Mouse (Mus musculus) hindbrain, embryonic 11.5 days (tissue): Measurements from ENCODE around the gene Nptx2. TPM values are rescaled to one million over a fixed set of nuclear protein-coding genes. Genes with fewer than 3 reads are reported as not detected.
A peak's percentile ranks its signal among the peaks of the same experiment; 100 is the strongest.

ENCODE experiments used
- ATAC-seq: fragments of 200-750 bp; cut with Nextera tagmentation; 2 replicates; pipeline ENCODE4 v1.8.0; 2017; ENCODE audit warnings: mild to moderate bottlenecking, moderate TSS enrichment, moderate library complexity; ENCODE audit not compliant: low FRiP score
- DNase-seq: peaks from one replicate; pipeline ENCODE4 v3.0.0-alpha.2; 2015; ENCODE audit warnings: low spot score
- H3K27ac ChIP-seq: fragments of 300-500 bp; sonication (generic); 2 replicates; pipeline ENCODE4 v1.5.1; 2014; ENCODE audit warnings: mild to moderate bottlenecking, low read depth, low read length
- H3K27me3 ChIP-seq: fragments of 300-500 bp; sonication (generic); 2 replicates; pipeline ENCODE4 v1.6.1; 2014; ENCODE audit warnings: mild to moderate bottlenecking, low read length, moderate library complexity, mixed read lengths; ENCODE audit not compliant: control insufficient read depth, insufficient read depth
- H3K36me3 ChIP-seq: fragments of 300-500 bp; sonication (generic); 2 replicates; pipeline ENCODE4 v1.6.1; 2014; ENCODE audit warnings: mild to moderate bottlenecking, low read length, moderate library complexity, mixed read lengths; ENCODE audit not compliant: control insufficient read depth, insufficient read depth
- H3K4me1 ChIP-seq: fragments of 300-500 bp; sonication (generic); replicated peaks from 2 replicates; pipeline ENCODE4 v1.6.1; 2014; ENCODE audit warnings: low read length, mixed read lengths; ENCODE audit not compliant: control insufficient read depth, insufficient read depth
- H3K4me2 ChIP-seq: fragments of 300-500 bp; sonication (generic); replicated peaks from 2 replicates; pipeline ENCODE4 v1.6.1; 2014; ENCODE audit warnings: mild to moderate bottlenecking, low read depth, low read length
- H3K4me3 ChIP-seq: fragments of 300-500 bp; sonication (generic); 2 replicates; pipeline ENCODE4 v1.5.1; 2014; ENCODE audit warnings: low read depth, low read length
- H3K9ac ChIP-seq: fragments of 300-500 bp; sonication (generic); 2 replicates; pipeline ENCODE4 v1.6.1; 2014; ENCODE audit warnings: low read depth, low read length
- H3K9me3 ChIP-seq: fragments of 300-500 bp; sonication (generic); 2 replicates; pipeline ENCODE4 v1.6.1; 2016; ENCODE audit warnings: low read length; ENCODE audit not compliant: control insufficient read depth
- WGBS: fragments of 180-500 bp; shearing (Covaris S2); extraction: QIAGEN DNeasy Blood & Tissue Kit; methylation state at CpG from one replicate; pipeline ENCODE4 v1.1.7; 2014; 5-methylcytosine and 5-hydroxymethylcytosine counted together
- polyA plus RNA-seq: library from polyadenylated mRNA; unstranded; fragments of >200 nt; fragmentation: Nextera tagmentation; extraction: Ambion mirVana; gene quantifications from 2 replicates; pipeline ENCODE4 v1.2.1, GENCODE M21; 2014

The Nptx2 gene
- polyA plus RNA-seq, 1 experiment from 2014 or later, result 2.4 TPM

DNA sequence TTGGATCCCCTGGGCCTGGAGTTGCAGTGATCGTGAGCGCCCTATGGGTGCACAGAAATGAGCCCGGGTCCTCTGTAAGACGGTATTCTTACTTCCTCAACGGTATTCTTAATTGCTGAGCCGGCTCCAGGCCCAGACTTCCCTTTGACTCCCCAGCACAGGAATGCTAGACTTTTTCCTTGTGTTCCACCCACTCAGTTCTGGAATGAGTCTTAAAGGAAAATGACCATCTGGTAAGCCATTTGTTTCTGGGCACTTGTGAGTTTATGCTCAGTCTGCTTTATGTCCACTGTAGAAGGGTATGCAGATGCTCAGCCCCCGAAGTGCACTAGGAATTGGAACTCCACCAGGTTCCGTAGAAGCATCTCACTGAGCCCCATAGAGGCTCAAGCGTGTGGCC lies 4.3 kb downstream of the Nptx2 start:
- no peak for ATAC-seq
- Histone ChIP-seq H3K27ac (no peak overlapping the region), H3K27me3 (peaks cover 17% of the 10 kb centered on the region), H3K4me2 (no peak overlapping the region), H3K4me3 (no peak overlapping the region), H3K36me3 (no peaks in the 10 kb centered on the region), H3K9ac (no peak overlapping the region), H3K4me1 (no peaks in the 10 kb centered on the region; the same call in 1 of the 2 replicates), H3K9me3 (no peaks in the 10 kb centered on the region)
- no peak for DNase-seq
- 91% methylated on average over 9 of the region's 9 CpGs for WGBS

DNA sequence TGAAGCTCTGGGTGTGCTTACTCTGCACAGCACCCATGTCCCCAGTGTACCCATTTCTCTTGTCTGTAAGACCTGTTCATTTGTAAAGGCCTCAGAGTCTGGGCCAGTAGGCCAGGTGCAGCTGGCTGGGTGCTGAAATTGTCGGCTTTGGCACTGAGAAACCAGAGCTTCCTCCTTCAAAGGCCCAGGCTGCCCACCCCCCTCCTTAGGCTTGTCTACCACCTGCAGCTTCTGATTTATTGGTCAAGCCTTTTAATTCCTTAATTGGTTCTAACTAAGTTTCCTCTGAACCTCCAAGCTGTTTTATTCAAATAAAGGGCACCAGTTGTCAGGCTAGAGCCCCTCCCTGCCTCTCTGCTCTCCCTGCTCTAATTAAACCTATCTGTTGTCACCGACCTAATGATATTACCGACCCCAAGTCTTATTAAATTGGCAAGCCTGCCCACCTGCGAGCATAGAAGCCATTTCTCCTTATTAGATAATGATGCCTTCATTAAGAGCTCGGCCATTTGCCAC lies 5.0 kb downstream of the Nptx2 start:
- no peaks in the 10 kb centered on the region for H3K9me3 ChIP-seq
- DNase-seq (no peak), ATAC-seq (no peak)
- H3K4me3 ChIP-seq, result no peak overlapping the region
- 53% methylated on average over 5 of the region's 5 CpGs for WGBS
- H3K27me3 ChIP-seq, result peaks cover 17% of the 10 kb centered on the region
- H3K36me3 ChIP-seq, result no peaks in the 10 kb centered on the region
- no peak overlapping the region for H3K27ac ChIP-seq
- H3K4me1 ChIP-seq, result no peaks in the 10 kb centered on the region; the same call in 1 of the 2 replicates
- H3K4me2 ChIP-seq, result no peak overlapping the region
- no peak overlapping the region for H3K9ac ChIP-seq

DNA sequence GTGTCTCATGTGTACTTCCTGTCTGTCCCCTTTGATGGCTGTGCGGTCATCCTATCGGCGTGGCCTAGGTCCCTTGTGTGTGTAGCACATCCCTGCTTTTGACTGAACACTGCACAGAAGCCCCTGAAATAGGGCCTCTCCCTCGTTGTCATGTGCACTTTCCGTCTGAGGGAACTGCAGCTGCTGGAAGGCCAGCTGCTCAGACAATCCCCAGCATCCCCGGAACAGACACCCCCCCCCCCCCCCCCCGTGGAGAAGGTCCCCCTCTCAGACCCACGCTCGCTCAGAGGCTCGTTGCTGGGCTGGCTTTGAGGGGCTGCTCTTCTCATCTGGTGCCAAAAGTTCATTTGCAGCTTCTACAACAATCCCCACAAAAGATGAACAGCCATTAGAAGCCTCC lies 11.0 kb downstream of the Nptx2 start:
- Histone ChIP-seq H3K9ac (no peak overlapping the region), H3K9me3 (no peaks in the 10 kb centered on the region), H3K27ac (peak overlapping the region; percentile 67; the same call in 1 of the 2 replicates), H3K4me2 (no peak overlapping the region), H3K4me1 (peaks cover 3% of the 10 kb centered on the region; the same call in 1 of the 2 replicates), H3K27me3 (no peaks in the 10 kb centered on the region), H3K4me3 (no peak overlapping the region), H3K36me3 (no peaks in the 10 kb centered on the region)
- peak; percentile 71 for ATAC-seq
- DNase-seq, result peak; percentile 37
- WGBS, result 28% methylated on average over 7 of the region's 10 CpGs

DNA sequence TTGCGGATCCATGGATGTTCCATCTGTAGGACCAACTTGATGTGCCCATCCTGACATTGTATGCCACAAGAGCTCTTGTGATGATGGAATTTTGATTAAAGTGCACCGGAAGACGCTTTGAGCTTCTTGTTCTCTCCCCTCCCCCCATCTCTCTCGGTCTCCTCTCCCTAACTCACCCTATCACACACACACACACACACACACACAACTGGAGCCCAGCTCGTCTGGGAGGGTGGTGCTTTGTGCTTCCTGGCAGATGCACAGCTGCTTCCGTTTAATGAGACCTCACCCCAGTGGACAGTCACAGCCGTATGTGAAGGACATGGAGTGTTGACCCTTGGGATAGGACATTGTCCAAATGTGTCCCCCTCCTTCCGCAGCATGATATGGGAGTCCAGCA lies 11.7 kb downstream of the Nptx2 start:
- Histone ChIP-seq H3K36me3 (no peaks in the 10 kb centered on the region), H3K4me2 (no peak overlapping the region), H3K9ac (no peak overlapping the region), H3K4me1 (peaks cover 3% of the 10 kb centered on the region; the same call in 1 of the 2 replicates), H3K9me3 (no peaks in the 10 kb centered on the region), H3K4me3 (no peak overlapping the region), H3K27ac (no peak overlapping the region), H3K27me3 (no peaks in the 10 kb centered on the region)
- ATAC-seq (peak; percentile 23; the same call in 1 of the 2 replicates), DNase-seq (peak; percentile 45)
- 56% methylated on average over 8 of the region's 8 CpGs for WGBS

DNA sequence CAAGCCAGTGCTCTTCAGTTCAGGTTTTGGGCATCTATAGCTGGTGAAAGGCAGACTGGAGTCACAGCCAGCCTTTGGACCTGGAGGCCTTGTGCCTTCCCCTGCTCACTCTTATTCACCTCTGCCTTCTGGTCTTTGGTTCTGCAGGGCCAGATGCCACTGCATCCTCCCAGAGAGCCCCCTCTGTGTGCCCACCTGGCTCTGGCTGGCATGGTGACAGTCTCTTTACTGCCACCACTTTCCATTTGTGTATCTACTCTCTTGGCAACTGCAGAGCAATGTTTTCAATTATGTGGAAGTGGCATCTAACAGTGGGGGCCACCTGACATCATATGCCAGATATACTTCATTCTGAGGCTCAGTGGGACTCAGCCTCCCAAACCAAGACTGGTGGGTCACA lies 12.8 kb downstream of the Nptx2 start:
- ATAC-seq (no peak), DNase-seq (no peak)
- H3K4me2 ChIP-seq, result no peak overlapping the region
- H3K4me3 ChIP-seq, result no peak overlapping the region
- peaks cover 3% of the 10 kb centered on the region; the same call in 1 of the 2 replicates for H3K4me1 ChIP-seq
- H3K9me3 ChIP-seq, result no peaks in the 10 kb centered on the region
- H3K27me3 ChIP-seq, result no peaks in the 10 kb centered on the region
- H3K9ac ChIP-seq, result no peak overlapping the region
- no peak overlapping the region for H3K27ac ChIP-seq
- H3K36me3 ChIP-seq, result no peaks in the 10 kb centered on the region

DNA sequence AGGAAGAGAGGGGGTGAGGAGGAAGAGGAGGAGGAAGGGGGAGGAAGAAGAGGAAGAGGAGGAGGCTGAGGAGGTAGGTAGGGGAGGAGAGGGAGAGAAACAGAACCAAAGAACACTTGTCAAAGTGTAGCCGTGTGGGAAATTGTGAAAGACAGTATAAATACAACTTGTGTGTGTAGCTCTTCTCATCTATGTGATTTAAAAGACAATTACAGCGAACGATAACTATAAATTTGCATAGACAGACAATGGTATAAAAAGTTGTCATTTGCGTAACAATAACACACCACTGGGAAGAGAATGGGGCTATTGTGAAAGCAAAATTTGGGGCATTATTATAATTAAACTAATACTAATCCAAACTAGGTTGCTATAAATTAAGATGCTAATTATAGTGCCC lies 20.0 kb downstream of the Nptx2 start:
- Histone ChIP-seq H3K9me3 (no peaks in the 10 kb centered on the region), H3K9ac (no peak overlapping the region), H3K27ac (no peak overlapping the region), H3K36me3 (no peaks in the 10 kb centered on the region), H3K4me3 (no peak overlapping the region), H3K27me3 (no peaks in the 10 kb centered on the region), H3K4me1 (no peaks in the 10 kb centered on the region), H3K4me2 (no peak overlapping the region)
- WGBS, result 78% methylated on average over 4 of the region's 4 CpGs
- ATAC-seq (no peak), DNase-seq (no peak)

DNA sequence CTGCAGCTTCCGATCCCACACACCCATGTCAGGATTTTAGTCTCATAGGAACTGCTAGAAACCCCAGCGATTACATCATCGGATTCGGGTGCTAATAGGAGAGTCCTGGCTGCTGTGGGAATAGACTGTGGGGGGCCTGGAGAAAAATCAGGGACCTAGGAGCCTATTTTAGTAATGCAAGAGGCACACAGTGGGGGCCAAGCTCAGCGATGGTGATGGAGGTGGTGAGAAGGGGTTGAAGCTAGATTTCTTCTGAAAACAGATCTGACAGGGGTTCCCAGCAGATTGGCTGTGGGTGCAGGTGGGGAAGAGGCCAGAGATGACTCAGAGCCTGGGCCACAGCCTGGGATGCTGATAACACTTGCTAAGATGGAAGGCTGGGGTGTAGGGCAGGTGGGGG lies 39.4 kb downstream of the Nptx2 start:
- DNase-seq, result no peak
- H3K36me3 ChIP-seq, result no peaks in the 10 kb centered on the region
- no peak overlapping the region for H3K4me2 ChIP-seq
- no peak for ATAC-seq
- H3K9ac ChIP-seq, result no peak overlapping the region
- no peaks in the 10 kb centered on the region for H3K27me3 ChIP-seq
- no peak overlapping the region for H3K4me3 ChIP-seq
- H3K4me1 ChIP-seq, result no peaks in the 10 kb centered on the region
- H3K9me3 ChIP-seq, result no peaks in the 10 kb centered on the region
- H3K27ac ChIP-seq, result no peak overlapping the region
- WGBS, result 90% methylated on average over 5 of the region's 5 CpGs

DNA sequence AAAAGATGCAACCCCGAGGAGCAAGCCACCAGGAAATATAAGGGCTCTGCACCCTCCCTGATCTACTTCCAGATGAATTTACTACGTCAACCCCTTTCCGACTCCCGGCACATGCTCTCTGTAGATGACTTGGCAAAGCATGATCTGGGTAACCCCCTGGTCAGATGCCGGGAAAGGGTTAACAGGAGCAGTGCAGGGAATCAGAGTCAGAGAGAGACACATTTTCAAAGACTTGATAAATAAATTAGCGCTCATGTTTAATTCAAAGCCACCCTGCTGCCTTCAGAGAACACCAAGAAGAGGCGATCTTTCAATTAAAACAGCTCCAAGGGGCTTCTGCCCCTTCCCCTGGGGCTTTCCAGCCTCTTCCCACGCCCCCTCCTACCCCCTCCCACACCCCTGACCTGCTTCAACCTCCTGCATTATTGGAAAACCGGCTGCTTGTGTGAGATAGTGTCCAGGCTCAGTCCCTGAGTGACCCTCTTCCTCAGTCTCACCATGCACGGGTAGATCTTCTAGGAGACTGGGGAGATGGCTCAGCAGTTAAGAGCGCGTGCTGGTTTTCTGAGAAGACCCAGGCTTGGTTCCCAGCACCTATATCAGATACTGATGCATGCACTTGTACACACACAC lies 45.7 kb downstream of the Nptx2 start:
- ATAC-seq (peak; percentile 82), DNase-seq (peak; percentile 57)
- Histone ChIP-seq H3K27me3 (no peaks in the 10 kb centered on the region), H3K4me3 (no peak overlapping the region), H3K9me3 (no peaks in the 10 kb centered on the region), H3K4me2 (no peak overlapping the region), H3K9ac (no peak overlapping the region), H3K27ac (peak overlapping the region; percentile 60; the same call in 1 of the 2 replicates), H3K36me3 (no peaks in the 10 kb centered on the region), H3K4me1 (no peaks in the 10 kb centered on the region)
- 24% methylated on average over 12 of the region's 12 CpGs for whole genome bisulfite sequencing

DNA sequence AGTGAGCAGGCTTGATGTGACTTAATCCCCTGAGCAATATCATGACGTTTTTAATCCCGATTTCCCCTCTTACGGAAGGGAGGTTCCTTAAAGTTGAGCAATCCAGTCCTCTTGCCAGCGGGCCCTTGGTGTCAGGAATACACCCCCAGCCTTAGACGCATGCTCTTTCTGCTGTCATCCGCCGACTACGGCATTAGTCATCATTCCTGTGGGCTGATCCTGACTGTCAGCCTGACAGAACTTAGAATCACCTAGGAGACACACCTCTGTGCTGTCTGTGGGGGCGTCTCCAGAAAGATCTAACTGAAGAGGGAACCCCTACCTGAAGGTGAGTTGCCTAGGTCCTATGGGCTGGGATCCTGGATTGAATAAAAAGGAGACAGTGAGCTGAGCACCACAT lies 49.1 kb downstream of the Nptx2 start:
- no peak overlapping the region for H3K4me2 ChIP-seq
- H3K36me3 ChIP-seq, result no peaks in the 10 kb centered on the region
- WGBS, result 97% methylated on average over 9 of the region's 9 CpGs
- DNase-seq, result no peak
- no peak for ATAC-seq
- no peaks in the 10 kb centered on the region for H3K27me3 ChIP-seq
- no peak overlapping the region for H3K27ac ChIP-seq
- no peak overlapping the region for H3K4me3 ChIP-seq
- H3K9ac ChIP-seq, result no peak overlapping the region
- no peaks in the 10 kb centered on the region for H3K4me1 ChIP-seq
- H3K9me3 ChIP-seq, result no peaks in the 10 kb centered on the region
